Mouse (Mus musculus) adipocyte (in vitro differentiated cells): Measurements from ENCODE around the gene Entpd1.

Source experiments
- DNase-seq: peaks from one replicate; pipeline ENCODE4 v3.0.0-alpha.2; 2016; ENCODE audit warnings: low spot score

Gene Entpd1

DNA sequence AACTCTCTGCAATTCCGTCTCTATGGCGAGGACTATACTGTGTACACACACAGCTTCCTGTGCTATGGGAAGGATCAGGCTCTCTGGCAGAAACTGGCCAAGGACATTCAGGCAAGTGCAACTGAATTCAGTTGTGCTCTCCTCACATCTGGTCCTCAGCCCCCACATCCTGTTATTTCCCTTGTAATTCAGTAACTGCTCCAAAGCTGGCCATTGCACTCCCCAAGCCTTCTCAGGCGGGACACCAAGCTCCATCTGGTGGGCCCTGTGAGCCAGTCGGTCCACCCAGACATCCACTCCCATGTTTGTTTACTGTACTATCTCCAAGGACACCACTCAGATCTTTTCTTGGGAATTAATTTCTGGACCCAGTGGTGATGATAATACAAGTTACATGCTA, 114.0 kb downstream of the Entpd1 start:
- DNase-seq = no peak

DNA sequence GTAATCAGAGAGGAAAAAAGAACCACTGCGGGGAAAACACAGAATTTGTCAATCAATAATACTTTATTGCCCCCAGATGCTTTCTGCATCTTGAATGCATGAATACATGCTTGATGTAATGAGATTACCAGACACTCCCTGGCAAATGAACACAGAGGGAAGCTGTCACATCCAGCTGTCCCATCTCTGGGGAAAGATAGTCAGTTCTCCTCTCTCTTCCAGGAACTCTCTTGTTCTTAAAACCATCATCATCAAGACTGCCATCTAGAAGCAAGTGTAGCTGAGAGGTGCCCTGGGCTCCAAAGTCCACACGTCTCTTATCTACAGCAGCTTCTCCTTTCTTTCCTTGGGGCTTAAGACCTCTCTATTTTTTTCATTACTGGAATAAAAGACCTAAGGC, 114.4 kb downstream of the Entpd1 start:
- no peak for DNase-seq

DNA sequence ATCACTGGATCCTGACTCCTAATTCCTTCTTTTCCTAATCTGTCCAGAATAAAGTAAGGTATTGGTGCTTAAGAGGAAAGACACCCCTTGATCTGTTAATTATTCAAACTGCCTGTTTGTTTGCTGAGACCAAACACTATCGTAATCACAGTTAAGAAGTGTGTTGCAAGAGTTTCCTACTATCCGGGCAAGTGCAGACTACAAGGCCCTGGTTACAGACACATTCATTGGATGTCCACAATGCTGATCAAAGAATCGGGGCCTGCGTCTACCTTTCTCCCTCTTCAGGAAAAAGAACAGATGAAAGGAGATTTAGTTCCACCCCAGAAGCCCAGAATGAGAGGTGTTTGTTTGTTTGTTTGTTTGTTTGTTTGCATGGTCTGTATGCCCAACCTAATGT, 116.0 kb downstream of the Entpd1 start:
- DNase-seq = no peak

GRCm38 (mm10) chr19:40728732-40729420, 116.7 kb downstream of the Entpd1 start:
- no peak for DNase-seq

GRCm38 (mm10) chr19:40733409-40733808, 121.2 kb downstream of the Entpd1 start:
- no peak for DNase-seq

GRCm38 (mm10) chr19:40733849-40734248, 121.7 kb downstream of the Entpd1 start:
- DNase-seq = no peak

GRCm38 (mm10) chr19:40736680-40737512, 124.7 kb downstream of the Entpd1 start:
- DNase-seq = peak; percentile 36

- DNase-seq = no peak
Observed at GRCm38 (mm10) chr19:40737613-40738012, 125.4 kb downstream of the Entpd1 start.

GRCm38 (mm10) chr19:40738683-40739324, 126.6 kb downstream of the Entpd1 start:
- DNase-seq = no peak

- peak; percentile 35 for DNase-seq
Observed at GRCm38 (mm10) chr19:40746603-40747002, 134.4 kb downstream of the Entpd1 start.

DNA sequence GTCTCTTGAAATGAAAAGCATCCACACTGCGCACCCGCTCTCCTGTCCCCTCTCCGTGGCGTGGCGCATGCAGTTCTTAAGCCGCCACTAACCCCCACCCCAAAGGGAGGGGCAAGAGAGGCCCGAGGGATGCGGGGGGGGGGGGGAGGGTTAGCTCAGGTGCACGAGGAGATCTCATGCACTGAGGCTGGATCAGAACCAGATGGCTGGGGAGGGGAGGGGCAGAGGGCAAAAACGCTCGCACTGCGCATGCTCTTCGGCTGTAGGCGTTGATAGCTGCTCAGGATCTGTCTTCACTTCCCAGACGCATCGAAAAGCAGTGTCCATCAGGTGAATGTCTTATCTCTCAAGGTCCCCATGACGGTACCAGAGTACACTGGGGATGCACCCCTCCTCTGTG, 136.4 kb downstream of the Entpd1 start, which contains the start of gene Cc2d2b:
Gene Cc2d2b, plus strand, starts transcription at position 195 of the 400 bp plus-strand sequence.
- no peak for DNase-seq

DNA sequence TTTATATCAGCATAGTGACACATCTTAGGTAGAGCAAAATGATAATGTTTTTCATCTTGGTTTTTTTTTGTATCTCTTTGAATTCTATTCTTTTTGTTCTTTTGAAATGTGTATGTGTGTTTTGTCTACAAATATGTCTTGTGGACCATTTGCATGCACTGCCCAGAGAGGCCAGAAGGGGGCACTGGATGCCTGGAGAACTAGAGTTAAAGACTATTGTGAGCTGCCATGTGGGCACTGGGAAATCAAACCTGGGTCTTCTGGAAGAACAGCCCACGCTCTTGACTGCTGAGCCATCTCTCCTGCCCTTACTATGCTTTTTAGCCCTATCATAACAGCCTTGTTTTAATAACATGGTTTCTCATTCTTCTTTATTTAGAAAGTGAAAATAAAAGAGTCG, 142.1 kb downstream of the Entpd1 start:
- peak; percentile 32 for DNase-seq

DNA sequence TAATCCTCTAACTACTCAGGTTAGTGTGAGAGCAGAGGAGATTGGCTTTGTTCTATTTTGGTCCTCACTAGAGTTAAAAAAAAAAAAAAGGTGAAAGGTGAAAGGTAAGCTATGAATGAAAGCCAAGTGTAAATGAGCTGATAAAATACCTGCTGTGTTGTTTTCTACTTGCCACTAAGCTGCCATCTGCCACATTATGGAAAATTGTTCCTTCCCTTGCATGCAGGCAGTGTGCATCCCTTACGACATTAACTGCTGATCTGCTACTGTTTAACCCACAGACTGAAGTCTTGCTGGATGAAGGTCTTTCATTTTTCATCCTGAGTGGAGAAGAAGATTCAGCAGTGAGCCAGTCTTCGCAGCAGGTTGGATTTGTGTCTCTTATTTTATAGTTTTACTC, 147.9 kb downstream of the Entpd1 start:
- DNase-seq = no peak

GRCm38 (mm10) chr19:40762023-40762759, 150.0 kb downstream of the Entpd1 start:
- DNase-seq = no peak

GRCm38 (mm10) chr19:40767189-40767588, 155.0 kb downstream of the Entpd1 start:
- no peak for DNase-seq

DNA sequence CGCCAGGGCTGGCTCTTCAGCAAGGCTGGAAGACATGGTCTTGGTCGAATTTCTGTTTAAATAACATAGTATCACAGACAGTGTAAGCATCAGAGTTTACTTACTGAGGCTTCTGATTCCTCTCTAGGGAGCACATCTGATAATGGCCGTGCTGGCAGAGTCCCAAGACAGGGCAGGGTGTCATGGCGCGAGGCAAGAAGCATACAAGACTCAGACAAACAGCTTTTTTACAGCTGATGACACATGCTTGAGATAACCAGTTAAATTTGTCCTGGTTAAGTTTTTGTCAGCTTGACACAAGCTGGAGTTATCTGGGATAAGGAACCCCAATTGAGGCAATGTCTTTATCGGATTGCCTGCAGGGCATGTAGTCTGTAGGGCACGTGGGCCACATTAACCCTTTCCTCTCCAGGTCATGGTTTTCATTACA, 157.2 kb downstream of the Entpd1 start:
- DNase-seq = peak; percentile 39

DNA sequence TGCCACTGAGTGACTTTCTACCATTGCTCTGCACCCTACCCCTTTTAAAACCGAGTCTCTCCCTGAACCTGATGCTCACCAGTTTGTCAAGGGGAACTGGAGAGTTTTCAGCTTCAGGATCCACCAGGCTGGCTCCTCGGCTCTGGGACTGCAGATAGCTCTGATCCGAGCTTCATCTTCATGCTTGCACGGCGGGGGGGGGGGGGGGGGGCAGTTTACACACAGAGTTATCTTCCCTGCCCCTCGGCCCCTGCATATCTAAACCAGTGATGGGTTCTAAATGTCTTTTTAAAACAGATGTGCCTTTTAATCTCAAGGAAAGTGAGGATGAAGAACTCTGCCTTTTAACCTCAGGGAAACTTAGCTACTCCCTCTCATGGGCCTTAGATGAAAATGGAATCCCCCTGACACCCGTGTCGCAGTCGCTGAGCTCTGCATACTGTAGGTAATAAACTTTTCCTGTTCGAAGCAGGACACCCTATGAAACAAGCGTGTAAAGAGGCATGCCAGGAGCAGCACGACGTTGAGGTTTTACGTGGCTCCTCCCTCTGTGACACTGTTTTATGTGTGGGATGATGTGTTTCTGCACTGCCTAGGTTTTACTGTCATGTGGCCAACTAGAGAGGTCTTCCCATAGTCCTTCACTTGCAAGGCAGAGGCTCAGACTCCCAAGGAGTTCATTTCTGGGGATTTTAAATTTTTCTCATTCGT, 176.0 kb downstream of the Entpd1 start:
- DNase-seq = no peak

GRCm38 (mm10) chr19:40788715-40789084, 176.5 kb downstream of the Entpd1 start:
- no peak for DNase-seq
